Mouse (Mus musculus) liver, embryonic 16.5 days (tissue): ENCODE measurements around the gene Mblac2. TPM values are rescaled to one million over a fixed set of nuclear protein-coding genes. Genes with fewer than 3 reads are reported as not detected.

Experiments
- polyA plus RNA-seq: library from polyadenylated mRNA; unstranded; fragments of >200 nt; fragmentation: Nextera tagmentation; extraction: Ambion mirVana; gene quantifications from 2 replicates; pipeline ENCODE4 v1.2.1, GENCODE M21; 2015

The Mblac2 gene
- polyA plus RNA-seq, 1 experiment from 2014 or later = 3.4 TPM

Other genes starting within 250 kb of the Mblac2 start
- 0.17 and 0.19 TPM in 2 replicates for gene Adgrv1, start 78.2 kb upstream of the Mblac2 start, polyA plus RNA-seq
- gene Lysmd3, start 53.7 kb upstream of the Mblac2 start, polyA plus RNA-seq = 18.7 and 19.0 TPM in 2 replicates
- gene Polr3g, start 328 bp upstream of the Mblac2 start, polyA plus RNA-seq = 6.5 and 8.4 TPM in 2 replicates
- gene Cetn3, start 71.7 kb downstream of the Mblac2 start, polyA plus RNA-seq = 74.2 and 85.6 TPM in 2 replicates